Mouse (Mus musculus): ENCODE data around the gene Perp. TPM values are rescaled to one million over a fixed set of nuclear protein-coding genes. Genes with fewer than 3 reads are reported as not detected.

Gene Perp
- polyA plus RNA-seq, 1 experiment from 2014 or later: 1.9 TPM

GRCm38 (mm10) chr10:18904108-18904507 lies 59.3 kb downstream of the Perp start:
- Histone ChIP-seq H3K27ac (no peak overlapping the region), H3K9me3 (replicated peaks) (no peaks in the 10 kb centered on the region), H3K4me1 (no peaks in the 10 kb centered on the region), H3K27me3 (no peaks in the 10 kb centered on the region), H3K36me3 (ENCODE audit: poor library complexity, severe bottlenecking) (no peaks in the 10 kb centered on the region), H3K4me2 (no peak overlapping the region), H3K9ac (no peak overlapping the region), H3K4me3 (no peak overlapping the region)
- 30% methylated on average over 6 of the region's 6 CpGs for WGBS
- 0 out of 2 replicates have a peak, but pooled peaks have one; percentile 10 for ATAC-seq

Other genes starting within 250 kb of the Perp start
- gene Arfgef3, start 101.1 kb upstream of the Perp start, polyA plus RNA-seq (2015; fragmentation: Nextera tagmentation; extraction: Ambion mirVana): 1.8 and 2.4 TPM in 2 replicates
- gene Gm4922, start 58.2 kb upstream of the Perp start, polyA plus RNA-seq (2015; fragmentation: Nextera tagmentation; extraction: Ambion mirVana): 0.15 TPM in 1 of 2 replicates, not detected in the other
- 1.3 TPM in 2 replicates for gene Tnfaip3, start 170.6 kb downstream of the Perp start, polyA plus RNA-seq (2015; fragmentation: Nextera tagmentation; extraction: Ambion mirVana)